In genomic region chr12:118078434-118078989, GRCm38 (mm10) we compare ENCODE assay signal across 31 mouse cellular contexts.
DNase-seq lines count a peak whose midpoint lies in the region; ATAC-seq and TF ChIP-seq lines count a peak whose summit lies in the region.
"Had no signal": no experiment of that assay in that cellular context is flagged by ENCODE, and none has a peak within 500 bp of the region (broad histone marks: within the 10 kb centered on the region; RNA-seq: fewer than 3 reads in every experiment).

No protein-coding gene starts in this region.

- intact Hi-C loops in heart, postnatal 25 days (cut with DNase I): no loop called here
- intact Hi-C loops in heart, postnatal 14 days (cut with DNase I): no loop called here

- TF ChIP-seq POLR2A in myocyte (IDR thresholded peaks at IDR 0.05; ENCODE audit: insufficient read length, low read depth): no peak

- no peak for DNase-seq in heart, postnatal 25 days (ENCODE audit: low spot score)
- DNase-seq in heart, postnatal 0 days (ENCODE audit: low spot score): peak; percentile 29
- DNase-seq in heart, postnatal 14 days: no peak
- no peak for DNase-seq in lung, postnatal 14 days
- DNase-seq: adrenal gland, postnatal 10 days; cerebellum, adult 11-12 months; cerebellum, adult 9-11 months; gastrocnemius, adult 2 months; gastrocnemius, postnatal 36 days; kidney, adult 2 months; layer of hippocampus, postnatal 36 days; left cerebral cortex, postnatal 4 days; liver, embryonic 13.5 days; lung, adult 18-20 months; right cerebral cortex, postnatal 4 days; thymus, adult 2 months; thymus, postnatal 36 days had no signal

- peak overlapping the region; percentile 33 for H3K4me2 ChIP-seq in heart, embryonic 12.5 days
- H3K4me2 ChIP-seq in heart, postnatal 0 days (ENCODE audit: low read depth, low read length): no peak overlapping the region
- H3K4me2 ChIP-seq in myocyte (ENCODE audit: low read depth): peak overlapping the region; percentile 12
- H3K4me2 ChIP-seq: hindbrain, embryonic 14.5 days; liver, embryonic 13.5 days; neural tube, embryonic 13.5 days had no signal

- peak overlapping the region; percentile 47; the same call in 1 of the 2 replicates for H3K27ac ChIP-seq in heart, embryonic 12.5 days (ENCODE audit: poor library complexity, severe bottlenecking)
- H3K27ac ChIP-seq in heart, postnatal 0 days (ENCODE audit: low read depth): no peak overlapping the region
- H3K27ac ChIP-seq: gastrocnemius, adult 2 months; hindbrain, embryonic 14.5 days; kidney, postnatal 0 days; liver, embryonic 13.5 days; macrophage; midbrain, embryonic 10.5 days; neural tube, embryonic 13.5 days; stomach, postnatal 0 days had no signal

- peaks cover 19% of the 10 kb centered on the region for H3K4me1 ChIP-seq in heart, embryonic 12.5 days (replicated peaks)
- H3K4me1 ChIP-seq in heart, postnatal 0 days (ENCODE audit: control insufficient read depth, insufficient read depth): no peaks in the 10 kb centered on the region
- H3K4me1 ChIP-seq: liver, embryonic 13.5 days; midbrain, embryonic 10.5 days; neural tube, embryonic 13.5 days had no signal

- H3K27me3 ChIP-seq in heart, embryonic 12.5 days (replicated peaks): 0 out of 2 replicates have a peak, but pooled peaks cover 3% of the 10 kb centered on the region
- no peaks in the 10 kb centered on the region for H3K27me3 ChIP-seq in heart, postnatal 0 days (ENCODE audit: control insufficient read depth, insufficient read depth, low read length)
- H3K27me3 ChIP-seq in myocyte (ENCODE audit: control insufficient read depth, insufficient read depth, insufficient read length): no peaks in the 10 kb centered on the region
- H3K27me3 ChIP-seq: liver, embryonic 13.5 days; Patski had no signal

- no peak for TF ChIP-seq CTCF in heart, postnatal 0 days (IDR thresholded peaks at IDR 0.05; ENCODE audit: low read depth)

- WGBS in heart, embryonic 12.5 days: 26% methylated on average over 9 of the region's 9 CpGs
- 28% methylated on average over 9 of the region's 9 CpGs for WGBS in heart, postnatal 0 days

- no peak overlapping the region for H3ac ChIP-seq in myocyte (ENCODE audit: control insufficient read depth, insufficient read length)

- H3K79me2 ChIP-seq in myocyte (ENCODE audit: control insufficient read depth, insufficient read depth): no peaks in the 10 kb centered on the region

- no peak for TF ChIP-seq EP300 in heart, postnatal 0 days (IDR thresholded peaks at IDR 0.05; ENCODE audit: low read depth)

- H3K9me3 ChIP-seq in heart, embryonic 12.5 days (replicated peaks): no peaks in the 10 kb centered on the region
- H3K9me3 ChIP-seq in heart, postnatal 0 days (replicated peaks; ENCODE audit: control insufficient read depth, low read length): no peaks in the 10 kb centered on the region
- H3K9me3 ChIP-seq: liver, embryonic 13.5 days; midbrain, embryonic 10.5 days; neural tube, embryonic 13.5 days had no signal

- H3K9ac ChIP-seq in heart, embryonic 12.5 days: no peak overlapping the region
- no peak overlapping the region for H3K9ac ChIP-seq in heart, postnatal 0 days (replicated peaks; ENCODE audit: low read depth, low read length)
- H3K9ac ChIP-seq: hindbrain, embryonic 14.5 days; liver, embryonic 13.5 days; neural tube, embryonic 13.5 days had no signal

- H3K36me3 ChIP-seq in heart, embryonic 12.5 days: no peaks in the 10 kb centered on the region
- H3K36me3 ChIP-seq in heart, postnatal 0 days (replicated peaks; ENCODE audit: control insufficient read depth, insufficient read depth, low read length): no peaks in the 10 kb centered on the region
- H3K36me3 ChIP-seq in myocyte (ENCODE audit: control insufficient read depth, insufficient read depth): no peaks in the 10 kb centered on the region
- H3K36me3 ChIP-seq: liver, embryonic 13.5 days; midbrain, embryonic 10.5 days; neural tube, embryonic 13.5 days had no signal

- ATAC-seq in heart, embryonic 12.5 days (ENCODE audit: insufficient number of reproducible peaks, low FRiP score): peak; percentile 55
- peak; percentile 62 for ATAC-seq in heart, postnatal 0 days (ENCODE audit: insufficient read depth, low read depth)
- peak; percentile 90 for ATAC-seq in granulocyte monocyte progenitor cell, adult 5-6 weeks (replicated peaks; ENCODE audit: poor library complexity, severe bottlenecking)
- ATAC-seq: forebrain, embryonic 16.5 days; lung, postnatal 0 days; midbrain, embryonic 16.5 days; Patski had no signal

- H3K4me3 ChIP-seq in heart, embryonic 12.5 days: no peak overlapping the region
- no peak overlapping the region for H3K4me3 ChIP-seq in heart, postnatal 0 days (ENCODE audit: low read depth, low read length)
- H3K4me3 ChIP-seq in myocyte: no peak overlapping the region
- H3K4me3 ChIP-seq: erythroblast, embryonic 14.5 days; gastrocnemius, adult 2 months; liver, embryonic 13.5 days; midbrain, embryonic 10.5 days; neural tube, embryonic 13.5 days had no signal

TF ChIP-seq in myocyte, 11 proteins besides CTCF, POLR2A, EP300 and RAD21:
- no peak for TF ChIP-seq TCF12 (IDR thresholded peaks at IDR 0.05; ENCODE audit: insufficient read depth, poor library complexity, severe bottlenecking)
